Mouse (Mus musculus): ENCODE data around the gene Zbtb38.

DNA sequence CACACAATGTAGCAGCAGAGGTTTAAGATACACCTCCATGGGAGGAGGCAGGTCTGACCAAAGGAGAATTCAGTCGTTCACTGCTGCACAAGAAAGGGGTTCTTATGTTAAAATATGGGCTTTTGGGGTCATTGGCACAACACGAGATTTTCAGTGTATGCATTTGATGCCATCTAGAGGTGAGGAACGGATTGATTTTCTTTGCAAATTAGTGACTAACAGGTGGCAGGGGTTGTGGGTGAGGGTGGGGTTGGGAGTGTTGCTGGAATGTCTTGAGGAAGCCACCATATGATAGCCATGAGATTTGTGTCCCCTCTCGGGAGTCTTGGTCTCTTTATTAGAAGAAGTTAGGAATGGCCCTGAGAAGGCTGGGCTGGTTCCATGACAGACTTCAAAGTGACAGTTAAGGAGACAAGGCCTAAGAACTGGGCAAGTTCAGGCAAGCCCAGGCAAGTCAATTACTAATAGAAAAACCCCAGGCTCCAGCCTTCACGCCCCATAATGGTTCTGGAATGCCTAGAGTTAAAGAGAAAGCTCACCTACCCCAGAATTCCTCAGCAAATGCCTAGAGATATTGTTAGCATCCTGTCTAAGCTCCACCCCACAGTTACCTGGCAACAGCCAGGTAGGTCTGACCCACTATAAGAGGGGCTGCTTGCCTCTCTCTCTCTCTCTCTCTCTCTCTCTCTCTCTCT is 47.6 kb upstream of the Zbtb38 start:
- TF ChIP-seq CHD2 (IDR thresholded peaks at IDR 0.05; ENCODE audit: low read depth, low read length) (no peak), ZC3H11A (IDR thresholded peaks at IDR 0.05; ENCODE audit: borderline replicate concordance, low read depth, low read length) (no peak), HCFC1 (IDR thresholded peaks at IDR 0.05; ENCODE audit: borderline replicate concordance, insufficient read depth, low read length) (no peak), MAFK (IDR thresholded peaks at IDR 0.05; ENCODE audit: insufficient read depth, low read depth, low read length) (no peak), ZNF384 (IDR thresholded peaks at IDR 0.05; ENCODE audit: low read depth, low read length) (no peak)
